In the genomic region with DNA sequence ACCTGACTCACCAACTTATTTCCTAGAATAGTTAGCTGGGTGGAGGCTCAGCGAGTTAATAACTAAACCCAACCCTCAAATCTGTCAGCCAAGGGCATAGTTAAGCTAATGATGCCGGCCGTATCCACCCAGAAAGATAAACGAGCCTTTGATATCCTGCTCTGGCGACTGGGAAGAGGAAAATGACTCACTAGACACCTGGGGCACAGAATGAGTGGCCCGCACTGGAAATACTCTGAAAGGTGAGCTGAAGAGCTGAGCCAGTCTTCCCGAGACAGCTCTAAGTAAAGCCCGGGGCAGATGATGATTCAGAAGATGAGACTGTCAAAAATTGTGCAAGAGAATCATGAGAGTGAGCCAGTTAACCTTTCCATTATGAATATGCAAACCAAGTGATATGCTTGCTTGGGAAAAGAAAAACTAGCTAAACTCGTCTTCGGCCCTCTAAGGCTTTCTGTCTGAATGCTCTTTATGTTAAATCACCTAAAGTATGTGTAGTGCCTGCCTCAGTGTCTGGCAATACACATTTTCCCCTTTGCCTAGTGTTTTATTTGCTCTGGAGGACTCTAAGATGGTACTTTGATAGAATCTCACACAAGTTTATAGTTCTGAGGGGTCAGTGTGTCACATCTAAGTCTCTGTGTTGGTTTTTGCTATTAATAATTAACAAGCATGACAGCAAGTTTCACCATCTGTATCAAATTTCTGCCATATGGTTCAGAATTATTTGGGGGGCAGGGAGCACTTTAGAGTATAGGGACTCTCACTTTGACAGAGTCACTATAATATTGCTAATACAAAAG, we compare ENCODE assay signal across 7 mouse cellular contexts. TPM values are rescaled to one million over a fixed set of nuclear protein-coding genes. Genes with fewer than 3 reads are reported as not detected.
DNase-seq lines count a peak whose midpoint lies in the region; ATAC-seq and TF ChIP-seq lines count a peak whose summit lies in the region.

No protein-coding gene starts in this region.

- 16% methylated on average over 10 of the region's 10 CpGs for WGBS in lung, embryonic 16.5 days
- 23% methylated on average over 10 of the region's 10 CpGs for WGBS in intestine, postnatal 0 days
- 51% methylated on average over 10 of the region's 10 CpGs for WGBS in liver, embryonic 11.5 days
- WGBS in stomach, embryonic 16.5 days: 28% methylated on average over 10 of the region's 10 CpGs

- peak overlapping the region; percentile 32 for H3K4me2 ChIP-seq in lung, embryonic 16.5 days (ENCODE audit: low read depth, low read length)
- H3K4me2 ChIP-seq in intestine, postnatal 0 days (replicated peaks; ENCODE audit: low read depth): peak overlapping the region; percentile 62
- H3K4me2 ChIP-seq in liver, embryonic 11.5 days: peak overlapping the region; percentile 41
- peak overlapping the region; percentile 48 for H3K4me2 ChIP-seq in stomach, embryonic 16.5 days (ENCODE audit: low read depth, low read length)

- peaks cover 9% of the 10 kb centered on the region; the same call in 1 of the 2 replicates for H3K4me1 ChIP-seq in lung, embryonic 16.5 days (replicated peaks; ENCODE audit: control insufficient read depth, insufficient read depth, low read length)
- H3K4me1 ChIP-seq in intestine, postnatal 0 days (replicated peaks; ENCODE audit: control insufficient read depth, insufficient read depth, low read length): no peaks in the 10 kb centered on the region
- H3K4me1 ChIP-seq in liver, embryonic 11.5 days (replicated peaks; ENCODE audit: control insufficient read depth, insufficient read depth, low read length): no peaks in the 10 kb centered on the region
- no peaks in the 10 kb centered on the region for H3K4me1 ChIP-seq in stomach, embryonic 16.5 days (ENCODE audit: control insufficient read depth, insufficient read depth, low read length)

- H3K27me3 ChIP-seq in lung, embryonic 16.5 days (ENCODE audit: control insufficient read depth, insufficient read depth, low read depth, low read length): no peaks in the 10 kb centered on the region
- no peaks in the 10 kb centered on the region for H3K27me3 ChIP-seq in intestine, postnatal 0 days (replicated peaks; ENCODE audit: control insufficient read depth, insufficient read depth, low read length)
- no peaks in the 10 kb centered on the region for H3K27me3 ChIP-seq in liver, embryonic 11.5 days (replicated peaks; ENCODE audit: control insufficient read depth, insufficient read depth, low read length)
- no peaks in the 10 kb centered on the region for H3K27me3 ChIP-seq in stomach, embryonic 16.5 days (ENCODE audit: control insufficient read depth, insufficient read depth, low read length)

- DNase-seq in lung, postnatal 25 days (ENCODE audit: low spot score): no peak
- DNase-seq in liver, embryonic 11.5 days (ENCODE audit: low spot score): no peak
- DNase-seq in right cerebral cortex, postnatal 36 days (ENCODE audit: low spot score in 2 of 2): no peak
- DNase-seq in T-cell, adult 2 months (ENCODE audit: low spot score): no peak

- H3K4me3 ChIP-seq in lung, embryonic 16.5 days (ENCODE audit: low read length): no peak overlapping the region
- H3K4me3 ChIP-seq in intestine, postnatal 0 days (ENCODE audit: low read depth, low read length): peak overlapping the region; percentile 25
- H3K4me3 ChIP-seq in liver, embryonic 11.5 days (ENCODE audit: low read depth, low read length): no peak overlapping the region
- peak overlapping the region; percentile 25 for H3K4me3 ChIP-seq in stomach, embryonic 16.5 days (replicated peaks; ENCODE audit: low read length)

- no peaks in the 10 kb centered on the region for H3K9me3 ChIP-seq in lung, embryonic 16.5 days (ENCODE audit: control insufficient read depth, low read length)
- no peaks in the 10 kb centered on the region for H3K9me3 ChIP-seq in intestine, postnatal 0 days (ENCODE audit: control insufficient read depth)
- H3K9me3 ChIP-seq in liver, embryonic 11.5 days (ENCODE audit: control insufficient read depth, low read length): no peaks in the 10 kb centered on the region
- H3K9me3 ChIP-seq in stomach, embryonic 16.5 days (replicated peaks; ENCODE audit: control insufficient read depth, low read length): no peaks in the 10 kb centered on the region

- peak; percentile 51; the same call in 1 of the 2 replicates for ATAC-seq in lung, embryonic 16.5 days (ENCODE audit: low read depth)
- ATAC-seq in intestine, postnatal 0 days: peak; percentile 95
- ATAC-seq in liver, embryonic 11.5 days (replicated peaks; ENCODE audit: low FRiP score): no peak
- peak; percentile 87 for ATAC-seq in stomach, embryonic 16.5 days (ENCODE audit: insufficient read depth, low FRiP score)

- H3K9ac ChIP-seq in lung, embryonic 16.5 days (ENCODE audit: low read length): no peak overlapping the region
- no peak overlapping the region for H3K9ac ChIP-seq in intestine, postnatal 0 days (ENCODE audit: low read depth, low read length)
- no peak overlapping the region for H3K9ac ChIP-seq in liver, embryonic 11.5 days (ENCODE audit: low read depth, low read length)
- peak overlapping the region; percentile 46 for H3K9ac ChIP-seq in stomach, embryonic 16.5 days (ENCODE audit: low read length)

- no peak for TF ChIP-seq CTCF in intestine, postnatal 0 days (IDR thresholded peaks at IDR 0.05; ENCODE audit: low read depth)

- no peaks in the 10 kb centered on the region for H3K36me3 ChIP-seq in lung, embryonic 16.5 days (ENCODE audit: control insufficient read depth, insufficient read depth, low read length)
- no peaks in the 10 kb centered on the region for H3K36me3 ChIP-seq in intestine, postnatal 0 days (ENCODE audit: control insufficient read depth, insufficient read depth)
- no peaks in the 10 kb centered on the region for H3K36me3 ChIP-seq in liver, embryonic 11.5 days (ENCODE audit: control insufficient read depth, insufficient read depth, low read length)
- H3K36me3 ChIP-seq in stomach, embryonic 16.5 days (ENCODE audit: control insufficient read depth, insufficient read depth, low read length): no peaks in the 10 kb centered on the region

- H3K27ac ChIP-seq in lung, embryonic 16.5 days (ENCODE audit: low read length): no peak overlapping the region
- peak overlapping the region; percentile 92 for H3K27ac ChIP-seq in intestine, postnatal 0 days (ENCODE audit: low read depth, low read length)
- H3K27ac ChIP-seq in liver, embryonic 11.5 days (ENCODE audit: low read depth, low read length): no peak overlapping the region
- peak overlapping the region; percentile 95 for H3K27ac ChIP-seq in stomach, embryonic 16.5 days (ENCODE audit: low read length)

RNA-seq across cellular contexts. Expression of a gene that starts 8.0 kb away (rescaled TPM):
- polyA plus RNA-seq in lung, embryonic 16.5 days (2015; fragmentation: Nextera tagmentation; extraction: Ambion mirVana): 29.5 and 34.6 TPM in 2 replicates
- polyA plus RNA-seq in intestine, postnatal 0 days (2015; fragmentation: Nextera tagmentation; extraction: Ambion mirVana): 20.8 and 25.0 TPM in 2 replicates
- polyA plus RNA-seq in liver, embryonic 11.5 days (2014; fragmentation: Nextera tagmentation; extraction: Ambion mirVana): 13.1 and 16.0 TPM in 2 replicates
- polyA plus RNA-seq in stomach, embryonic 16.5 days (2015; fragmentation: Nextera tagmentation; extraction: Ambion mirVana): 33.4 and 36.5 TPM in 2 replicates

Comparison
In these comparisons a context has a peak if more than half of its experiments do, and no peak if none do; other contexts are left out.
1. H3K27ac ChIP-seq: peak in intestine, postnatal 0 days (single experiment) and stomach, embryonic 16.5 days (single experiment); none in lung, embryonic 16.5 days (single experiment) and liver, embryonic 11.5 days (single experiment).
2. H3K4me3 ChIP-seq: peak in intestine, postnatal 0 days (single experiment) and stomach, embryonic 16.5 days (single experiment); none in lung, embryonic 16.5 days (single experiment) and liver, embryonic 11.5 days (single experiment).
3. Peak in every context shown above with its lines, with median percentiles within 50 percentile points of each other: H3K4me2 ChIP-seq.